Mouse (Mus musculus) intestine, embryonic 16.5 days (tissue): ENCODE measurements around the gene Lck. TPM values are rescaled to one million over a fixed set of nuclear protein-coding genes. Genes with fewer than 3 reads are reported as not detected.
"Not testable (repeated sequence)": the region's sequence is repeated elsewhere in the genome, so short reads cannot be mapped to it uniquely, and the experiment has no call there.

Source experiments
- ATAC-seq: fragments of 200-750 bp; cut with Nextera tagmentation; 2 replicates; pipeline ENCODE4 v1.8.0; 2017; ENCODE audit warnings: moderate TSS enrichment, moderate library complexity
- H3K27ac ChIP-seq: fragments of 300-500 bp; sonication (generic); 2 replicates; pipeline ENCODE4 v1.5.1; 2014; ENCODE audit warnings: mild to moderate bottlenecking, low read length
- H3K27me3 ChIP-seq: fragments of 300-500 bp; sonication (generic); replicated peaks from 2 replicates; pipeline ENCODE4 v1.6.1; 2014; ENCODE audit warnings: low read length, control low read depth, mixed read lengths; ENCODE audit not compliant: control insufficient read depth, insufficient read depth
- H3K36me3 ChIP-seq: fragments of 300-500 bp; sonication (generic); 2 replicates; pipeline ENCODE4 v1.6.1; 2014; ENCODE audit warnings: low read length, control low read depth; ENCODE audit not compliant: control insufficient read depth, insufficient read depth
- H3K4me1 ChIP-seq: fragments of 300-500 bp; sonication (generic); 2 replicates; pipeline ENCODE4 v1.6.1; 2014; ENCODE audit warnings: low read length, control low read depth, mixed read lengths; ENCODE audit not compliant: control insufficient read depth, insufficient read depth
- H3K4me2 ChIP-seq: fragments of 300-500 bp; sonication (generic); 2 replicates; pipeline ENCODE4 v1.6.1; 2014; ENCODE audit warnings: low read depth, low read length, control low read depth
- H3K4me3 ChIP-seq: fragments of 300-500 bp; sonication (generic); 2 replicates; pipeline ENCODE4 v1.5.1; 2014; ENCODE audit warnings: mild to moderate bottlenecking, low read length
- H3K9ac ChIP-seq: fragments of 300-500 bp; sonication (generic); 2 replicates; pipeline ENCODE4 v1.6.1; 2014; ENCODE audit warnings: low read depth, low read length
- H3K9me3 ChIP-seq: fragments of 300-500 bp; sonication (generic); 2 replicates; pipeline ENCODE4 v1.6.1; 2016; ENCODE audit warnings: low read length, control low read depth; ENCODE audit not compliant: control insufficient read depth
- WGBS: fragments of 180-500 bp; shearing (Covaris S2); extraction: QIAGEN DNeasy Blood & Tissue Kit; methylation state at CpG from one replicate; pipeline ENCODE4 v1.1.7; 2014; 5-methylcytosine and 5-hydroxymethylcytosine counted together
- polyA plus RNA-seq: library from polyadenylated mRNA; unstranded; fragments of >200 nt; fragmentation: Nextera tagmentation; extraction: Ambion mirVana; gene quantifications from 2 replicates; pipeline ENCODE4 v1.2.1, GENCODE M21; 2015

Gene Lck
- polyA plus RNA-seq, 1 experiment from 2014 or later: 7.9 TPM

DNA sequence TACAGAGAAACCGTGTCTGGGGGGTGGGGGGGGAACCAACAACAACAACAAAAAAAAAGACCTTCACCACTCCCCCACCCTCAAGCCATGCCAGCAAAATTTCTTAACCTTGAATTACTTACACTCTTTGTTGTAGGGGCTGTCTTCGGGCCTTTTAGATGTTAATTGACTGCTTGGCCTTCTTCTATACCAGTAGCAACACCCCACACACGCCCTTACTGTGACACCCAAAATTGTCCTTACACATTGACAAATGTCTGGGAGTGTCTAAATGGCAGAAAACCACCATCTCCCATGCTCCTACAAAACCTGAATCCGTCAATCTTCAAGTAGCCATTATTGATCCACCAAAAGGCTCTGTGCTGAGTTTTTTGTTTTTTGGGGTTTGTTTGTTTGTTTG is 29.3 kb downstream of the Lck start:
- no peaks in the 10 kb centered on the region for H3K27me3 ChIP-seq
- no peak for ATAC-seq

DNA sequence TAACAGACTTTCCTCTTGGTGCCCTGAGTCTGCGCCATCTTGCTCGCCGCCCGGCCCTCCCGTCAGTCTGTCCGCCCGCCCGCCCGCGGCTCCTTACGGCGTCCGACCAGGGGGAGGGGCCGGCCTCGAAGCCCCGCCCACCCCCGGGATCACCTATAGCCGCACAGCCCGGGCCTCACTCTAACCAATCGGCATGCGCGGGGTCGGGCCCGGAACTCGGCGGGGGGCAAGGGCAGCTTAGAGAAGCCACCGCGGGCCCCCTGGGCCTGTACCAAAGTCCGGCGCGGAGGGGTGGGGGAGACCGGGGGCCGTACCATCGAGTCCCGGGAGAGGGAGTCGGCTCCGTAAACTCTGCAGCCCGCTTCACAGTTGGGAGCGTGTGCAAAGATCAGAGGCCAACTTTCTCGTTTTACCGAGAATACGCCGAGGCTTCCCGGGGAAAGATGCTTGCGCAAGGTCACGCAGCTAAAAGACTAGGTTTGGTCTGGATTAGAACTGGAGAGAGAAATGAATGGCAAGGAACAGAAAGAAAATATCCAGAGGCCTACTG is 30.8 kb downstream of the Lck start, which contains the start of gene Hdac1:
Gene Hdac1, minus strand, starts transcription at position 122 of the 550 bp plus-strand sequence.
- H3K27ac ChIP-seq: peak within 1 kb of the TSS; percentile 86
- peak within 1 kb of the TSS; percentile 89 for H3K9ac ChIP-seq
- 0 out of 2 replicates have a peak, but pooled peaks cover 3% of the 10 kb centered on the region for H3K36me3 ChIP-seq
- H3K27me3 ChIP-seq: no peaks in the 10 kb centered on the region
- peaks cover 17% of the 10 kb centered on the region for H3K4me1 ChIP-seq
- H3K4me3 ChIP-seq: peak within 1 kb of the TSS; percentile 90
- H3K9me3 ChIP-seq: no peaks in the 10 kb centered on the region
- ATAC-seq: peak; percentile 100
- WGBS: under 1% methylated on average over 46 of the region's 46 CpGs
- peak within 1 kb of the TSS; percentile 86 for H3K4me2 ChIP-seq

More for the DNA sequence above, 29.3 kb downstream of the Lck start:
- Histone ChIP-seq H3K27ac (no peak overlapping the region), H3K4me1 (peaks cover 17% of the 10 kb centered on the region), H3K4me2 (no peak overlapping the region), H3K36me3 (0 out of 2 replicates have a peak, but pooled peaks cover 3% of the 10 kb centered on the region), H3K9me3 (no peaks in the 10 kb centered on the region), H3K4me3 (no peak overlapping the region), H3K9ac (no peak overlapping the region)
- WGBS: 89% methylated on average over 4 of the region's 4 CpGs

DNA sequence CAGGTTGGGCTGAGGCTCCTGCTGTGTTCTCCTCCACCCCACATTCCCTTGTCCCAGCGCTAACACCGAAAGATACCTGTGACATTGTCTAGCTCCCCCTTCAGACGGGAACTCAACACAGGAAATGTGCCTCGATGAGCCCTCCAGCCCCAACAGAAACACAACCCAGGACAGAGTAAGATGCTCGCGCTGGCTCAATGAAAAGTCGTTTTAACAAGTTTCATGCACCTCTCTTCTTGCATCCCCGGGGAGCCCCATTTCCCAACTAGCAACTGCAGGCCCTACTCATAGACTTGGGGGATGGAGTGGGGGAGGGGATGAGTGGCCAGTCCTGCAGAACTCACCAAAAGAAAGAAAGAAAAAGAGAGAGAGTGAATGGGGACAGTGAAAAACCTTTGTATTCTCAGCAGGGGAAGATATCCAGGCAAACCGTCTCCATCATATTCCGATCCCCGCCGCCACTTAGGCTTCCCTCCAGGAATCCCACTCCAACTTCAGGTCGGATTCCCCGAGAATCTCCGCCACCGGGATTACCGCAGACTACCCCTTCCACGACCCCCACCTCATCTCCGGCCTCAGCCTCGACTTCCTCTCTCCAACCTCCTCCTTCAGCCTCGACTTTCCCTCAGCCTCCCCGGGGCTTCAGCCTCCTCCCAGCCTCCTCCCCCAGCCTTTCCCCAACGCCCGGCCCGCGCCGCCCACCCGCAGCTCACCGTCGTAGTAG is 31.4 kb downstream of the Lck start:
- Histone ChIP-seq H3K4me1 (peaks cover 17% of the 10 kb centered on the region), H3K27me3 (no peaks in the 10 kb centered on the region), H3K9me3 (no peaks in the 10 kb centered on the region), H3K36me3 (0 out of 2 replicates have a peak, but pooled peaks cover 3% of the 10 kb centered on the region), H3K4me2 (peak overlapping the region; percentile 86), H3K9ac (peak overlapping the region; percentile 89), H3K27ac (peak overlapping the region; percentile 86), H3K4me3 (peak overlapping the region; percentile 90)
- WGBS: under 1% methylated on average over 30 of the region's 30 CpGs
- no peak; the same call in none of the 2 replicates for ATAC-seq

- Histone ChIP-seq H3K9ac (no peak overlapping the region), H3K9me3 (no peaks in the 10 kb centered on the region), H3K4me3 (no peak overlapping the region), H3K36me3 (0 out of 2 replicates have a peak, but pooled peaks cover 3% of the 10 kb centered on the region), H3K4me1 (peaks cover 17% of the 10 kb centered on the region), H3K4me2 (no peak overlapping the region), H3K27ac (no peak overlapping the region), H3K27me3 (no peaks in the 10 kb centered on the region)
- ATAC-seq: no peak
- WGBS: 84% methylated on average over 6 of the region's 6 CpGs
Observed at GRCm38 (mm10) chr4:129540012-129540411, 33.4 kb downstream of the Lck start.

DNA sequence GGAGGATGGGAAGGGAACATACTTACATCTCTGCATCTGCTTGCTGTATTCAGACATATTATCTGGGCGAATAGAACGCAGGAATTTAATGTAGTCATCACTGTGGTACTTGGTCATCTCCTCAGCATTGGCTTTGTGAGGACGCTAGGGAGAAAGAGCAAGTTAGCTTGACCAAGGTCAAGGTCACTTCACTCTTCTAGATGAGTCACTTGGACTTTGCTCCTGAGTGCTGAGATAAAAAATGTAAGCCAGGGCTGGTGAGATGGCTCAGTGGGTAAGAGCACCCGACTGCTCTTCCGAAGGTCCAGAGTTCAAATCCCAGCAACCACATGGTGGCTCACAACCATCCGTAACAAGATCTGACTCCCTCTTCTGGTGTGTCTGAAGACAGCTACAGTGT is 44.5 kb downstream of the Lck start:
- H3K9ac ChIP-seq, H3K4me1 ChIP-seq, H3K9me3 ChIP-seq, H3K27me3 ChIP-seq, H3K4me3 ChIP-seq, H3K27ac ChIP-seq, ATAC-seq, H3K4me2 ChIP-seq: not testable (repeated sequence)
- WGBS: 89% methylated on average over 5 of the region's 6 CpGs
- peaks cover 12% of the 10 kb centered on the region for H3K36me3 ChIP-seq

DNA sequence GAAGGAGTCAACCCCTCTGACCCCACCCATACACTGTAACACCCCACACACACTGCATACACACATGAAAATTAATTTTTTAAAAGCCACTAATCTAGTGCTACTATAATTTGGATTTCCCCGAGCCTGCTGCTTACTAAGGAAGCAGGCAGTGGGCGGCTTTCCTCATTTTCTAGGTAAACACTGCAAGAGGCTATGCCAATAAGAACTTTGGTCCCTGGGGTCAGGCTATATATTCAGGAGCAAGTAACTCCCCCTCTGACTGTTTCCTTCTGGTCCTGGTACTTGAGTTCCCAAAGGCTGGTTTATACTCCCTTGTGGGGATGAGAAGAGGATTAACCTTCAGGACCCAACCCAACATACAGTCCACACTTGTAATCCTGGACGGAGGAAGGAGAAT is 47.6 kb downstream of the Lck start:
- Histone ChIP-seq H3K9ac (no peak overlapping the region), H3K4me2 (no peak overlapping the region), H3K36me3 (peaks cover 20% of the 10 kb centered on the region), H3K27ac (no peak overlapping the region), H3K9me3 (no peaks in the 10 kb centered on the region), H3K27me3 (no peaks in the 10 kb centered on the region), H3K4me1 (no peaks in the 10 kb centered on the region), H3K4me3 (no peak overlapping the region)
- WGBS: 60% methylated on average over 3 of the region's 3 CpGs
- ATAC-seq: no peak

DNA sequence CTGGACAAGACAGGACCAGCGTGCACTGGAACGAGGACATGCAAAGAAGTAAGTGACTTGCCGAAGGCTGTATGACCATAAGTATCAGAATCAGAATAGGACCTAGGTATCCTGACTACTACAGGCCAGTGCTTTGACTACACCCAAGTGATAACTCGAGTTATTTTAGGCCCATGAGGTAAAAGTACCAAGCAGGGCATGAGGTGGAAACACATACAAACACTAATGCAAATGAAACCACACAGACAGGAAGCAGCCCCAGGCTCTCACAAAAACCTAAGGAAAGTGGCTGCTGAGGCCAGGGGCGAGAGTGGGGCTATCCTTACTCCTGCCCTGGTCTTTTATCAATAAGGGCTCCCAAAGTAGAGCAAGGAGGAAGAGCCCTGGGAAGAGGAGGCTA is 48.1 kb downstream of the Lck start:
- H3K36me3 ChIP-seq: peaks cover 20% of the 10 kb centered on the region

DNA sequence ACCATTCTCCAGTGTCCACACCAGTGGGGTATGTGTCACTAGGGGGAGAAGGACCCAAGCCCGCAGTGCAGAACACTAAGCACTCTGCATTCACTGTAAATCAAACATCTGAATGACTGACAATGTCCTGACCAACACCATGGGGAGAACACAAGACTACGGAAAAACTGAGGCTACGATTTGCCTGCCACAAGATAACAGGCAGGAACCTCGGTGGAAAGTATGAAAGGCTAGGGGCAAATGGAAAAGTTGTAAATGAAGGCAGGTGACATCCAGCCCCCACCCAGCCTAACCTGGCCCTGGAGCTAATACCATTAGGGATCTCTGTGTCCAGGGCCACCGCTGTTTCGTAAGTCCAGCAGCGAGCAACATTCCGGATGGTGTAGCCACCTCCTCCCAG is 54.9 kb downstream of the Lck start:
- no peak overlapping the region for H3K9ac ChIP-seq
- no peaks in the 10 kb centered on the region for H3K27me3 ChIP-seq
- no peaks in the 10 kb centered on the region for H3K9me3 ChIP-seq
- no peak overlapping the region for H3K4me3 ChIP-seq
- H3K4me1 ChIP-seq: peaks cover 10% of the 10 kb centered on the region
- WGBS: 90% methylated on average over 8 of the region's 8 CpGs
- no peak overlapping the region for H3K4me2 ChIP-seq
- peaks cover 21% of the 10 kb centered on the region for H3K36me3 ChIP-seq
- ATAC-seq: no peak
- H3K27ac ChIP-seq: no peak overlapping the region

More for the DNA sequence above, 48.1 kb downstream of the Lck start:
- no peaks in the 10 kb centered on the region for H3K9me3 ChIP-seq
- H3K4me1 ChIP-seq: no peaks in the 10 kb centered on the region
- WGBS: 91% methylated on average over 5 of the region's 5 CpGs
- no peak overlapping the region for H3K9ac ChIP-seq
- no peak overlapping the region for H3K27ac ChIP-seq
- H3K4me3 ChIP-seq: no peak overlapping the region
- H3K4me2 ChIP-seq: no peak overlapping the region
- no peaks in the 10 kb centered on the region for H3K27me3 ChIP-seq
- ATAC-seq: no peak

GRCm38 (mm10) chr4:129516925-129517324 is 56.5 kb downstream of the Lck start:
- Histone ChIP-seq H3K9ac (no peak overlapping the region), H3K27me3 (no peaks in the 10 kb centered on the region), H3K4me2 (no peak overlapping the region), H3K36me3 (peaks cover 12% of the 10 kb centered on the region), H3K4me1 (peaks cover 15% of the 10 kb centered on the region), H3K4me3 (no peak overlapping the region), H3K27ac (peak overlapping the region; percentile 51), H3K9me3 (no peaks in the 10 kb centered on the region)
- peak; percentile 43; the same call in 1 of the 2 replicates for ATAC-seq
- 39% methylated on average over 2 of the region's 2 CpGs for WGBS
